In genomic region chr1:156997033-156997432, GRCm38 (mm10) we compare ENCODE assay signal across 8 mouse cellular contexts. TPM values are rescaled to one million over a fixed set of nuclear protein-coding genes. Genes with fewer than 3 reads are reported as not detected.
DNase-seq lines count a peak whose midpoint lies in the region; ATAC-seq lines count a peak whose summit lies in the region.

No protein-coding gene starts in this region.

- intact Hi-C loops in left cerebral cortex, postnatal 36 days (cut with DNase I), result loop anchor here (5.0 kb wide), 1 partner anchor 80 kb away; no protein-coding TSS in a partner anchor

- H3K9ac ChIP-seq in kidney, embryonic 14.5 days (ENCODE audit: low read depth, low read length), result no peak overlapping the region
- H3K9ac ChIP-seq in forebrain, embryonic 15.5 days (replicated peaks), result no peak overlapping the region

- peak overlapping the region; percentile 24; the same call in 1 of the 2 replicates for H3K27ac ChIP-seq in kidney, embryonic 14.5 days (ENCODE audit: low read depth, low read length)
- peak overlapping the region; percentile 72 for H3K27ac ChIP-seq in forebrain, embryonic 15.5 days (replicated peaks)

- no peaks in the 10 kb centered on the region for H3K36me3 ChIP-seq in kidney, embryonic 14.5 days (ENCODE audit: control insufficient read depth, insufficient read depth, low read length)
- no peaks in the 10 kb centered on the region for H3K36me3 ChIP-seq in forebrain, embryonic 15.5 days

- WGBS in kidney, embryonic 14.5 days, result 80% methylated on average over 10 of the region's 10 CpGs
- WGBS in forebrain, embryonic 15.5 days, result 32% methylated on average over 10 of the region's 10 CpGs

- H3K4me2 ChIP-seq in kidney, embryonic 14.5 days (replicated peaks; ENCODE audit: low read depth, low read length), result no peak overlapping the region
- H3K4me2 ChIP-seq in forebrain, embryonic 15.5 days (replicated peaks), result no peak overlapping the region

- no peaks in the 10 kb centered on the region for H3K9me3 ChIP-seq in kidney, embryonic 14.5 days (ENCODE audit: control insufficient read depth, low read length)
- H3K9me3 ChIP-seq in forebrain, embryonic 15.5 days, result no peaks in the 10 kb centered on the region

- no peak for DNase-seq in kidney, postnatal 10 days
- DNase-seq in left cerebral cortex, postnatal 36 days (ENCODE audit: low spot score in 2 of 2), result peak; percentile 47 to 53
- DNase-seq in right cerebral cortex, postnatal 14 days, result peak; percentile 28
- DNase-seq in spleen, postnatal 4 days (ENCODE audit: low spot score in 2 of 2), result no peak
- no peak for DNase-seq in urinary bladder, adult 2 months (ENCODE audit: low spot score)

- H3K4me1 ChIP-seq in kidney, embryonic 14.5 days (ENCODE audit: control insufficient read depth, insufficient read depth, low read length), result peaks cover 13% of the 10 kb centered on the region; the same call in 1 of the 2 replicates
- peaks cover 51% of the 10 kb centered on the region for H3K4me1 ChIP-seq in forebrain, embryonic 15.5 days

- H3K4me3 ChIP-seq in kidney, embryonic 14.5 days (ENCODE audit: low read length), result no peak overlapping the region
- no peak overlapping the region for H3K4me3 ChIP-seq in forebrain, embryonic 15.5 days

- H3K27me3 ChIP-seq in kidney, embryonic 14.5 days (ENCODE audit: control insufficient read depth, insufficient read depth, low read length), result no peaks in the 10 kb centered on the region
- no peaks in the 10 kb centered on the region for H3K27me3 ChIP-seq in forebrain, embryonic 15.5 days

- no peak for ATAC-seq in kidney, embryonic 14.5 days (ENCODE audit: low FRiP score, low TSS enrichment)
- ATAC-seq in forebrain, embryonic 15.5 days (replicated peaks), result peak; percentile 72
- no peak for ATAC-seq in monocyte, adult 5-6 weeks (replicated peaks; ENCODE audit: insufficient number of reproducible peaks, low FRiP score, low TSS enrichment, poor library complexity, severe bottlenecking)

RNA-seq across cellular contexts. Expression of gene Ralgps2, which starts 57.6 kb away (rescaled TPM):
- polyA plus RNA-seq in kidney, embryonic 14.5 days (2014; fragmentation: Nextera tagmentation; extraction: Ambion mirVana), result 62.3 and 80.8 TPM in 2 replicates
- polyA plus RNA-seq in forebrain, embryonic 15.5 days (2015; fragmentation: Nextera tagmentation; extraction: Ambion mirVana), result 136 and 139 TPM in 2 replicates
- total RNA-seq in left cerebral cortex, postnatal 36 days (2021), result 10 to 100 TPM; 32.0 to 50.1 TPM
- total RNA-seq in monocyte, adult 5-6 weeks (2017), result 60.9 to 69.7 TPM (median 65.5 TPM) in 3 replicates
- 8.2 and 12.3 TPM in 2 replicates for polyA plus RNA-seq in urinary bladder, adult 2 months (2012; rRNA removed)

Comparison
In these comparisons a context has a peak if more than half of its experiments do, and no peak if none do; other contexts are left out.
1. DNase-seq: peak in left cerebral cortex, postnatal 36 days (2 of 2) and right cerebral cortex, postnatal 14 days (single experiment); none in kidney, postnatal 10 days (single experiment), spleen, postnatal 4 days (0 of 2) and urinary bladder, adult 2 months (single experiment).